Mouse (Mus musculus): ENCODE data around the gene Lin7a.

Lin7a gene

DNA sequence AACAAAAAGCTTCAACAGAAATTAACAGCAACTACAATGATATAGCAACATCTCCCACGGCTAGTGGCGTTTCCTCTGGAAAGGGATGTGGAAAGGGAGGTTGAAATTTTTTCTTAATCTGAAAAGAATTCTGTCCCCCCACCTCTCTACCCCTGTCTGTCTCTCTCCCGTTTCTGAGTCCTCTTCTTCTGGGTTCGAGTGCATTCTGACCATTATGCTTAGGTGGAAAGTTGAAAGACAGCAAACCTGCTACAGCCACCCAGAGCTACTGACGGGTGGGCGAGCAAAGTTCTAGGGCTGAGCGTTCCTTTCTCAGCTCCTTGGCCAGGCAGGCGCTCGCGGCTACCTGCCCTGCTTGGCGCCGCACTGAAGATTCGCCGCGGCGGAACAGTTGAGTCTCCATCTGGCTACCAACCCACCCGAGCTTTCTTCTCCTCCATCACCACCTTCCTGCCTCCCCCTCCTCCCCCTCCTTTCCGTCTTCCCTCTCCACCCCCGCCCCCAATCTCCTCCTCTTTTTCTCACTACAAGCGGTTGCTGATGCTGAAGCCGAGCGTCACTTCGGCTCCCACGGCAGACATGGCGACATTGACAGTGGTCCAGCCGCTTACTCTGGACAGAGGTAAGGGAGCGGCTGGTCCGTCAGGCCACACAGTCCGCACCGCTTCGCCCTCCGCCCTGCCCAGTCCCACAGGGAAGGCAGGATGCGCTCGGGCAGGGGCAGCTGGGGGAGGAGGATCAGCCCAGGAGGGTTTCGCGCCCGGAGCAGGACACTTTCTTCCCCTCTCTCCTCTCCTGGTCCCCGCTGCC lies at the start of gene Lin7a:
Gene Lin7a, plus strand, starts transcription at position 366 of the 810 bp plus-strand sequence.
- DNase-seq (ENCODE audit: low read depth) = no peak

DNA sequence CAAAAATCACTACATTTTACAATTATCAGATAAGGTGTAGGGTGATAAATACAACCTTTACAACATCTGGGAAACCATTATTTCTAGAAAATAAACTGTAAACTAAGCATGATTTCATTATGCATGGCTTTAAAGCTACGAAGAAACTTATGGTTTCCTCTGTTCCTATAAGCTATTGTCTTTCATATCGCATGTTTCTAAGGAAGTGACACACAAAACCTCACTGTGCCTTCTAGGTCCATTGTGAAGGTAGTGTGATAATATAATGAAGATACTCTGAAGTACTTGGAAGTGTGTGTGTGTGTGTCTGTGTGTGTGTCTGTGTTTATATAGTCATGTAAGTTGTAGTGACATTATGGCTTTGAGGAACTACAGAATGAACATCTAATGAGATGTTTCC lies 49.8 kb upstream of the Lin7a start:
- no peak for DNase-seq (ENCODE audit: low read depth)

DNA sequence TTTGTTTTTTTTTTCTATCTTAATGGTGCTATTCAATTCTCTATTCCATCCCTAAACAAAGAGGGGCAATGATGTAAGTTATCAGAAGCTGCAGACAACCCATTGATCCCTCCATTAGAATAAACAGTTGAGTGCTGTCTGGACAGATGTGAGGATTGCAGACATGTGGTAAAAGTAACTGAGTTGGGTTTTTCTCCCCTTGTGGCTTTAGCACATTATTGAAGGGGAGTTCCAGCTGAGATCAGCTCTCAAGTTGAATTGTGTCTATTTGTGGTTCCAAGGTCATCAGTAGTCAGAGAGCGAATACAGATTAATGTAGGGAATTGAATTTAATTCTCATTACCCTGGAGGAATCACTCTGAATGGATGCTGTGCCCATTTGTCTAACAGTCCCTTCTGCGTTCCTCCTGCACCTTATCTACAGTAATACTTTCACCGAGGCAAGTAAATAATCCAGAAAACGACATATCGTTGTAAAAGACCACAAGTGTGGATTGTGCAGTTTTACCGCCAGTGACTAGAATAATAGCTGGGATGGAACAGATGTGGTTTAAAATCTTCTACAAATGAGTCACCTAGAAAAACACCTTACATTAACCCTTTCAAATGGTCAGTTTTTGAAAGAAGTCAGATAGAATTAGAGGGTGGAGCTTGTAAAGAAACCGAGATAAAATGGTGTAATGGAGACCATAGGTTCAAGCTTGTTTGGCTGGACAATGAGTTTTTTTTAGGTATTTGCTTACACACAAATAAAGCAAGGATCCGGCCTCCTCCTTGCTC lies 48.9 kb upstream of the Lin7a start:
- DNase-seq (ENCODE audit: low read depth) = no peak

DNA sequence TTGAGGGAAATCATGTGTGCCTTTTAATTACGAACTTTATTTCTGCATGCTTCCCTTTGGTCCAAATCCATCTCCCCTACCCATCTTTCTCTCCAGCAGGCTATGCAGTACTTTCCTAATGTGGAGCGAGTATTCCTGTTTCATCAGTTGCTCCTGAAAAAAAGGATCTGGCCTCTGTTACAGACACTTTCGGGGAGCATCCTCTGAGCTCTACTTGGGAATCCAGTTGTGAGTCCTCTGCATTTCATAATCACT lies 48.4 kb upstream of the Lin7a start:
- no peak for DNase-seq (ENCODE audit: low read depth)

DNA sequence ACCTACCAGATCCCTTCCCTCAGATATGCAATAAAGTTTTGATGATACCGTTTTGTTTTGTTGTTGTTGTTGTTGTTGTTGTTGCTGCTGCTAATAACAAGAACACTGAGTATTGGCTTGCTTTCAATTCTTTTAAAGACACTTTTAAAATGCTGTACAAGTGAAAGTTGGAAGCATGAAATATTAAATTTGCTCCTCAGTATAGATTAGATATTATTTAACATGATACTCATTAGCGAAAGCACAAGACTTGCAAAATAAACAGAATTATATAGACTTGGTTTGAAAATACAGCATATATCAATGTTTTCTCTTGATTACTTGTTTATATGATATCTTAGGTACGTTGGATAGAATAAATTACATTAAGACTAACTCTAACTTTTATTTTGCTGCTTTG lies 47.7 kb upstream of the Lin7a start:
- DNase-seq (ENCODE audit: low read depth) = no peak

DNA sequence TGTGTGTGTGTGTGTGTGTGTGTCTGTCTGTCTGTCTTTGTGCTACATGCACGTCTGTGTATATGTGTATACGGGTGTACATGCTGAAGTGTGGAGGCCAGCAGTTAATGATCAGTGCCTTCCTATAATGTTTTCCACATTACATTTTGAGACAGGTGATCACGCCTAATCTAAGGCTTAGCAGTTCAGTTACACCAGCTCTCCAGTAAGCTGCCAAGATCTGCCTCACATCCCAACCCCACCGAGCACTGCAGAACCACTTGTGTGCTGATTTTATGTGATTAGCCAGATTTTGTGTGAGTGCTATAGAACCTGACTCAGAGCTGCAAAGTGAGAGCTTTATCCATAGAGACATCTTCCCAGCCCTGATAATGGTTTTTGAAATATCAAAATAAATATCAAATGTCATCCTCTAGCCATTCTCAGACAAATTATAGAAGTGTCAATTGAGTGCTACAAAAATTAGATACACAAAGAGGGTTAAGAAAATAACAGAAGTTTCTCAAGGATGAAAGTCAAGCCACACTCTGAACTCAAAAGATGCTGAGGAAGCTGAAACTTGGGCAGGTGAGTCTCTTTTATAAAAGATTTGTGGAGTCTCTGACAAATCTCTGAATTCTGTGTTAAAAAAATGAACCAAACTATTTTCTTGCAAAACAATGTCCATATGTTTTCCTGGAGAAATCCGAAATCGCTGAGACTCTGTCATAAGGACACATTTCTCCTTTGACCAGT lies 46.7 kb upstream of the Lin7a start:
- DNase-seq (ENCODE audit: low read depth) = no peak

DNA sequence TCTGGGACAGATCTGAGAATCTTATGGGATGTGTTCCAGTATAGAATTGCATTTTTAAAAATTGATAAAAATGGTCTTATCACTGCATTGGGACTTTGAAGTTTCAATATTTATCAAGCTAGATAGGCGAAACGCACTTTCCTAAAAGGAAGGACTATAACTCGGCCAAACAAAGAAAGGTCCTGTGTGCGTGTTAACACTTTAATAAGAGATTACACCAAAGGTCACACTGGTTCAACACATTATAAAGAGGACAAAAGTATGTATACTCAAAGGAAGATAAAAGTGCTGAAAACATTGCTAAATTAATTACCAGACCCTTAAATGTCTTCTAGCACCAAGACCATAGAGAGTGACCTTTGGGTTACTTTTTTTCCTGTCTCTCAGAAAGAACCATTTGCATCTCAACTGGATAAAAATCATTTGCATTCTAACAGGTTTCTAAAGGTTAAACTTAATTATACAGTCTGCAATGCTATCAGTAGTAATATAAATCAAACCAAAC lies 46.1 kb upstream of the Lin7a start:
- no peak for DNase-seq (ENCODE audit: low read depth)

DNA sequence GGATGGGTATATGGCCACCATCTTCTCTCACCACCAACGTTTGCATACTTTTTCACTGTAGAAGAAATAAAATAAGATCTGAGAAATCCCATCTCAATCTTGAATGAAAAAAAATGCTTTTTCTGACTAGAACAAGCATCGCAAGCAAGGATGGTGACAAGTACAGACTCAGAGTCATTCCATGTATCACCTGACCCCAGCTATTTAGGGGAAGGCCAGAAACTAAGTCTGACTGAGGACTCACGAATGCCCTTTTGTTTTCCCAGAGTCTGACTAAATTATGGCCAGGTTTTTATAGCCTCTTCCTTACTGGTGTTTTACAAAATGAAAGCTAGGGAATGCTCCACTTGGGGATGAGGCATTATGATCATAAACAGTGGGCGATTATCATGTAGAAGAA lies 45.6 kb upstream of the Lin7a start:
- no peak for DNase-seq (ENCODE audit: low read depth)

DNA sequence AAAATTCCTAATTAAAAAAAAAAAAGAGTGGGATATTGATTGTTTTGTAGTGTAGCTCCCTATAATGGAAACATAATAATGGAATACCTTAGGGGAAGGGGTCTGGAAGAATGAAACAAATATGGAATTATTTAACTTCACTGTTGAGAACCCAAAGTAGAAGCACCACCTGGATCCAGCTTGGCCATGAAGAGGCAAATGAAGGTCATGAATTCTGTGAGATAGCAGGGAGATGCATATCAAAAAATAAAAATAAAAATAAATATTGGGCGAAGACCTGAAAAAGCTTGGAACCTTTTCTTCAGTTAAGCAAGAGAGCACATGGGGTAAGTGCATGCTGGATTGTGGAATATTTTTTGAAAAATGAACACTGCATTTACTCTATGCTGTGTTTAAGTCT lies 43.6 kb upstream of the Lin7a start:
- no peak for DNase-seq (ENCODE audit: low read depth)

DNA sequence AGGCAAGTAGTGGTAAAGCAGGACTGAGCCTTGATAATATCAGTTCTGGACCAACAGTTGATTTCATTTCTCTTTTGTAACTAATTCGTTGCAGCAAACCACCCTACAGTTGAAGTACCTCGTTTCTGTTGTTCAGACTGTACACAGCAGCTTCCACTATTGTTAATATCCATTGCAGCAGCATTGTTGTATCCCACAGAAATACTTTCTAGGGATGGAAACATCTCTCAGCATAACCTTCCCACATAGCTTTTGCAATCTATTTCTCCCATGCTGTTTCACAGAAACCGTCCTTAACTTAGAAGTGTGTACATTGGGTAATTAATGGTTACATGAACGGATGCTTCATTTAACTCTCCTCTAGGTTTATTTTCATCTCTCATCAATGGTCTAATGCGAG lies 42.7 kb upstream of the Lin7a start:
- DNase-seq (ENCODE audit: low read depth) = no peak

DNA sequence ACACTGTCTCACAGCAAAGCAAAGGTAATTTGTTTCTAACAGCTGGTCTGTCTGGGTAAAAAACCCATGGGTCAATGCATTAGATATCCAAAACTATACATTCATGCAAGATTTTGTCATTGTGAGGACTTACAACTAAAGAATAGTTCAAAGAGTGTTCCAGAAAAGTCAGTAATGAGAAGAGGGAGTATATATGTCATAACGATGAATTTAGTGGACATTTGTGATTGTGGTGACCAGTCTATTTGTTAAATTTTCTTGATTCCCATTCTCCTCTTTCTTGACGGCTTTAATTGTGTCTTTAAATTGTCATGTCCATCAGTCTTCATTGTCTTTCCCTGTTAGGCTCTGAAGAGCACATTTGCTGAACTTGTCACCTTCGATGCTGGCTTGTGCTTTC lies 42.1 kb upstream of the Lin7a start:
- DNase-seq (ENCODE audit: low read depth) = no peak

DNA sequence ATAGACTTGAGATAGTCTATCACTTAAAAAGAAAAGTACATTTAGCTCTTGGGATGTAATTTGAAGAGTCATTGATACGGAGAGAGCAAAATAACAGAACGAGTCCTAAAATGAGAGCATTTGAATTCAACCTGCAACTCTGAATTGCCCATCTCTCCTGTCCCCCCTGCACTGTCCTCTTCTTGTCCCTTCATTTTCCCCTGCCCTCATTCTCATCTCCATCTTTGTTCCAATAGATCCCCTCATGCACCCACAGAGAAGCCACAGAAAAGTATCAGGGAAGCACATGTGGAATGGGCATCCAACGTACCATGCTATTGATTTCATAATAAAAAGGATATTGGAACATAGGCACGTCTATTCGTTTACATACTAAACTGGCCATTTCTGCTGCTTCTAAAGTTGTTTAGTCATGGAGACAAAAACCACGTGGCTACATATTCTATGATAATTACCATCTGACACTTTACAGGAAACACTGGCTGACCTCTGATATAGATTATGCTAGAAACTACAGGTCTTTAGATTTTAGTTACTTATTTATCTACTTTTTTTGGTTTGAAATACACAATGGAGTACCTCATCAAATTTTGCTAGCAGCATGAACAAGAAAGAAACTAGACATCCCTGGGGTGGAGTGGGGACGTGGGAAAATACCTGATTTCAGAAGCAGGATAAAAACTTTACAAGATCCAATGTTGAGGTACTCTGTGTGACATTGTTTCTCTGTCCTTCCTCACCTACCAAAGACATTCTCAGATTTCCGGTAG lies 41.2 kb upstream of the Lin7a start:
- DNase-seq (ENCODE audit: low read depth) = no peak

DNA sequence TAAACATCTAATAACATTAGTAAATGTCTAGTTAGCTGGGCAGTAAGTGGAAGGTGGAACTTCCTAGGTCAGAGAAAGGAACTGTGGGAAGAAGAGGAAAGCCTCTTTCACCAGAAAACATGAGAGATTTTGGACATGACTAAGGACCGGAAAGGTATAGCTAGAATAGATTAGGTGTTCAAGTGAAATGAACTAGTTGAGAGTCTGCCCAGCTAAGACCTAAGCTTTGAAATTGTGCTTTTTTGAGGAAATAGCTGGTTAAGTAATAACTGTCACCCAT lies 40.7 kb upstream of the Lin7a start:
- no peak for DNase-seq (ENCODE audit: low read depth)

DNA sequence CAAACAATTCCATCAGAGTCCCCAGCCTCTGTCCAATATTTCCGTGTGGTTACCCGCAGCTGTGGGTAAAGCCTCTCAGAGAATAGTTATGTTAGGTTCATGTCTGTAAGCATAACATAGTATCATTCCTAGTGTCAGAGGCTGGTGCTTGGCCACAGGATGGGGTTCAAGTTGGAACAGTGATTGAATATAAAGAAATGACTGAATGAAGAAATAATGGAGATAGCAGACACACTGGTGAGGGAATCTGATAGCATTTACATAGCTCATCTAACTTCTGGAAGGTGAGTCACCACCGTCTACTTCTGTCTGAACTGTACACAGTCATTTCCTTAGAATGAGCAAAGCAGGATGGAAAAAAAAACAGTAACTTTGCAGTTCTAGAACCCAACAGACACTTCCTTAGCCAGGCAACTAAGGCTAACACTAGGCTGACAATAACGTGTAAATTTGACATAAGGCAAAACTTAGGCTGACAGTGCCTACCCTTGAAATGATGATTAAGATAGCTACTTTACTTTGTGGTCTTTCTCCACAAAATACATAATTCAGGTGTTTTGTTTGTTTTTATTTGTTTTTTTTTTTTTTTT lies 40.0 kb upstream of the Lin7a start:
- no peak for DNase-seq (ENCODE audit: low read depth)

DNA sequence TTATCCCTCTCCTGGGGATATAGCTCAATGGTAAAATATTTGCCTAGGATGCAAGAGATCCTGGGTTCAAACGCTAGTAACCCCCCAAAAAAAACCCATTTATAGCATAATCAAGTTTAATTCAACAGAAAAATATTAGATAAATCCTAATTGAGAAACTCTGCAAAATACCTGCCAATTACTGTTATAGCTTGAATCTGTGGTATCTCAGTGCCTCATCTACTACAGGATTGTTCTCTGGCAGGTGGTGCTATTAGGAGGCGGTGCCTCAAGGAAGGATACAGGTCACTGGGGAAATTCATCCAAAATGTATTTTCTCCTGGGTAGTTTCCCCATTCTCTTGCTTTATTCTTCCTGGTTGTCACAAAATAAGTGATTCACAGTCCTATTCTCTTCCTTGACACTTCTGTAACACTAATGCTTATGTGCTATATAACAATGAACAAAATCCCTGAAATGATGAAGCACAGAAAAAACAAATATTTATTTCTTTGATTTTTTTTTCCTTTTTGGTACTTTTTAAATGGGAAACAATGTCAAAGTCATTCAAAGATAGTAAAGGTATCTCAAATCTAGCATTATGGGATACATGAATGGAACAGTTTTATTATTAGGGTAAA lies 38.9 kb upstream of the Lin7a start:
- DNase-seq (ENCODE audit: low read depth) = no peak

DNA sequence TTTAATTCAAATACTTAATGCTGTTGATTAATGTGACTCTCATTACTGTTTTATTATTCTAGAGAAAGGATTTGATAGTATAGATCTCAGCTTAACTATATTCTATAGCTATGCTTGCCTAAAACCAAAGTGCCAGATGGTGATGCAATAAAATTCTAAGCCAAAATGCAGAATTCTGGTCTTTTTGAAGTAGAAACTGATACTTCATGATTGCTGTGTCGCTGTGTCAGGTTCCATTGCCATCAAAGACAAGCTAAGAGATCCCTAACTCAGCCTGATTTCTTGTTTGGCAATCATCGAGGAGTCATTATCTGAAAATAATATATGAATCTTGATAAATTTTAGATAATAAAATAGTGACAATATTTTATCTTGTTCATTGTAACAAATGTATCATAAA lies 38.3 kb upstream of the Lin7a start:
- DNase-seq (ENCODE audit: low read depth) = no peak

DNA sequence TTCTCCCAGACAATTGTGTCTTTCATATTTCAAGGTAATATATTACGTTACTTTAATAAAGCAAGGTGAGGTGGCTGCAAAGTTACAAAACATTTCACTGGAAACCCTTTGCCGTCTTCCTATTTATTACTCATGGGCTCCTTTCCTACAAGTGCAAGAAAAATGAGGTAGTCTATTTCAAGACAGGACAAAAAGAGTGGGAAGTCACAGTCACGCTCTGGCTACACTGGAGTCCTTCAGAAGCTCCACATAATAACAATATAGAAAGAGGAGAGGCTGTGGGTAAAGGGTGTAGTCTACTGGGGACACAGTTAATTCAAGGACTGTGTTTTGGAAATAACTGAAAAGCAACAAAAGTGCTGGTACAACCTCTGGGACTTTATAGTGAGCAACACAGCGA lies 37.7 kb upstream of the Lin7a start:
- no peak for DNase-seq (ENCODE audit: low read depth)

DNA sequence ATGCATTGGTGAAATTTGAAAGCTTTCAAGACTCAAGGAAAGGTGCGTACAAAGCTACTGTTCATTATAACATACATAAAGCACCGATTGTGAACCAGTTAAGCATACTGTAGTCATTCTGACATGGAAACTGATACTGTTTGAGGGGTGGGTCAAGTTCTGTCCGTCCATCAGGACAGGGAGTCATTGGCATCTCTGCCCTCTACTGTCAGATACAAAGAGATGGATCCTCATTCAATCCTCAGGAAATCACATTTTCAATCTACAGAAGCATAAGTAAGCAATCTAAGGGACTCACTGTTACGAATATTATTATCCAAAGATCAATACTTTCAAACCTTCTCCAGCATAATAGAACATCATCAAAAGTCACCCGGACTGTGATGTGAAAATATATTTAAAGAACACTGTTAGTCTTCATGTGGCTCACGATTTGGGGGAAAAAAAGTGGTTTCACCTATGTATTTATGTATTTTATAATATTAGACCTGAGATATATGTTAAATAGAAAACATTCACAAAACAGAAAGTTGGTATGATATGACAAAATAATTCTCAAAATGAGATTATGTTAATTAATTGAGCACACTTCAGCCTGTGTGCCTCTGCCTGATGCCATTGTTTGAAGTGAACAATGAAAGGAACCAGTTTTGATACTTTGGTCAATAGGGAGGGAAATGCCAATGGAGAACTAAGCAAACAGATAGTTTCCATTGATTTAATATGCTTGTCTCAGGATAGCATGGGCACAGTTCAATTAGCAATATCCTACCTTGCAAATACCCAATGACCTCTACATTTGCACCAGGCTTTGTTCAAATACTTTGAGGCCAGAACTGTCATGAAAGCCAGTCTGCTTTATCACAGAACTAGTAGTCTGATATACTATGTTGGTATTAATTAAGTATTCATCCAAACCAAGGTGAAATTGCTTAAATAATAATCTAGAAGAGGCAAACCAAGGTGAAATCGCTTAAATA lies 36.8 kb upstream of the Lin7a start:
- no peak for DNase-seq (ENCODE audit: low read depth)

DNA sequence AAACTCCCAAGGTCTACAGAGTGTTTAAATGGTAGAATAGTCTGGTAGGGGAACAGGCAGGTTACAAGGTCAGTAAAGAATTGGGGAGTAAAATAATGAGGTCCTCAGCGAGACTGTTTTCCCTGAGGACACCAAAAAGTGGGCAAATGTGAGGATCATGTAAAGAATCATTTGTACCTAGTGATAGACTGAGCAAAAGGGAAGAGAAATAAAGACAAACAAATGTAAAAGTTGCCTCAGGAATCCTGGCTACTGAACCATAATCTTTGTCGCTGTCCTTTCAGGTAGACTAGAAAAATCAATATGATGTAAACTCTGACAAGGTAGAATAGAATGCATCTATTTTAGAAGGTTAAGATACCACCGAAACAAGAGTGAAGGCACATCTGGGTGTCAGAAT lies 36.0 kb upstream of the Lin7a start:
- no peak for DNase-seq (ENCODE audit: low read depth)

DNA sequence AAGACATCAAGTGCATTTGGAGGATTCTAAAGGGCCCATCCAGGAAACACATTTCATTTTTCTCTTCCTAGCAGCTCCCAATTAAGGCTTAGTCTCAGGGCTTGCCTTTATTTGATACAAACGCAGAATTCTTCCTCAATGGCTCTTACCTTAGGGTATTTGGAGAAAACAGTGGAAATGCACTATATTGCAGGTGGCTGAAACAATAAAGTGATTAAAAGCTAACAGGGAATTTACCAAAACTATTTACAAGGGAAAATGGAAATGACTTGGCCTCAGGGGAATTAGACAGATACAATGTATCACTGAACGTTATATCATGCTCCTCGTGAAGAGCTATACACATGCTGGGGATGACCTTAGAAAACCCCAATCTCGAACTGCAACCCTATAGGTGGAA lies 35.3 kb upstream of the Lin7a start:
- DNase-seq (ENCODE audit: low read depth) = no peak
